Mouse (Mus musculus): ENCODE measurements around the gene Zfp281.

Gene Zfp281

DNA sequence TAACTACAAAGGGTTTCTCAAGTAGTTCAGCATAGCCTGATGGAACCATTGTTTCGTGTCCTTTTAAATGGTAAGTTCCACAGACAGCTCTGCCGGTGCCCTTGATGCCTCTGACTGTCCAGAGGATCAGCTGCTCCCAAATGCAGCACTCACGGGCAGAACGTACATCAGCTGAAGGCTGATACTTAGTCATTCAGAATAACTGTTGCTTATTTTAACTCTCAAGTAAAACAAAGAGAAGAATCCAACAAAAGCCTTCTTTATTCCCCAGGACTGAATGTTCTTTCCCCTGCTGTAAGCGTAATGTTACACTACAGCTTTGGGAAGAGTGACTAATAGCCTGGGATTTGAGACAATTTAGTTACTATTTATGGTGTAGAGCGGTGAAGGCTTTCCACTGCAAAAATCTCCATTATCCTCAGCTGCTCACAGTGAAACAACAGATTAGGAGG, 11.4 kb upstream of the Zfp281 start:
- DNase-seq (ENCODE audit: low read depth) = no peak

DNA sequence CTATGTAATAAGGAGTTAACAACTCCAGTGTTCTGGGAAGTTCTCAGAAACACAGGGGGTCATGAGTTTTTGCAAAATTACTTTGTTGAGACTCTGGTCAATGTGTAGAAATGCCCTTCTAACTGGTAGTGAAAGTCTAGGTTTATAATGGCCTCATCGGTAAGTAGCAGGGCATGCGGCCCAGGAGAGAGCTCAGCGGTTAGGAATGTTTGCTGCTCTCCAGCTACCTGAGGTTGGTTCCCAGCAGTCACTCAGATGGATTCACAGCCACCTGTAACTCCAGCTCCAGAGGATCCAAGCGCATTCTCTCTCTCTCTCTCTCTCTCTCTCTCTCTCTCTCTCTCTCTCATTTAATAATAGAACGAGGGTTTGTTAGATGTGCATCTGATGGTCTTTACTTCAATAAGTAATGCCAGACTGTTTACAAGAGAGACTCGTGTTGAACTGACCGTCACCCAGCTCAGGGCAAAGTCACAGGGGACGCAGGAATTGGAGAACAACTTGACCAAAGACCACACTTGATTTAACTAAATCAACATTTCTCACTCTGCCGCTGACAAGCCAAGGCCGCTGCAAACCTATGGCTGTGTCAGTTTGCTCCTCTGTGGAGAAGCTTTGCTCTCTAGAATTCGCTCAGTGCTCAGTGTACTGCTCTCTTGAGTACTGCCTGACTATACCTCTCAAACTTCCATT, 9.8 kb upstream of the Zfp281 start:
- DNase-seq (ENCODE audit: low read depth) = no peak

DNA sequence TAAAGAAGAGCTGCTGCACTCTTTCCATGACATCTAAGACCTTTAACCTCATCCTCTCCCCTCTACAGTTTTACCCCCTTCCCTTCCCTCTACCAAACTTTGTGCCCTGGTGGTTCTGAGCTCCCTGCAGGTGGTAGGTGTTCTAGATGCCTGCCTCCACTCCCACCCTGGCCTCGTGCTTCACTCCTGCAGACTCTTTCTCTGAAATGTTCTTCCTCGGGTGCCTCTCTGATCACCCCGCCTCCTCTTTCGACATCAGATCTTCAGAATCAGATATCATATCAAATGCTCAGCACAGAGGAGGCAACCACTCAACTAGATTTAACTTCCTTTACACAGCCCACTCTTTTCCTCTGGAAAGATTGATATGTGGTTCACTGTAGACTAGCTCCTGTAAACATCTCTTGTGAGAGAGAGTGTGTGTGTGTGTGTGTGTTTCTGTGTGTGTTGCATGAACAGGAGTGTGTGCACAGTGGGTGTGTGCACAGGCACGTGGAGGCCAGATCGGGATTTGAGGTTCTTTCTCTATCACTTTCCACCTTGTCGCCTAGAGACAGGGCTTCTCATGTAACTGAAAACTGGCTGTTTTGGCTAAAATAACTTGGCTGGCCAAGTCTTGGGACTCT, 7.4 kb upstream of the Zfp281 start:
- DNase-seq (ENCODE audit: low read depth) = no peak

DNA sequence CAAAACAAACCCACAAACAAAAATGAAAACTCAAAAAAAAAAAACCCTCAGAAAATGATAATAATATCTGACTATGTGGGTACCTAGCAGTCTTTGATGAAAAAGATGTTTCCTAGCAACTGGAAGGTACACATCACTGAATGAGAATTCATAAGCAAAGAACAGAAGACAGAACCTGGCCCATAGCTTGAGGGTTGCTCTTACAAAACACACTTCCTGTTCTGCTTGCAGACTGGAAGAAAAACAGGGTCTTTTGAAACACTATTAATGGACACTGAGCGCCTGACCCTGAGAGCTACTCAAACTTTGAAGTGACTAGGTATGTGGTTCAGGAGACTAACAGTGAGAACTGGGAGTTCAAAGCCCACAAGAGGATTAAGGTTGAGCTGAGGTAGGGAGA, 6.1 kb upstream of the Zfp281 start:
- no peak for DNase-seq (ENCODE audit: low read depth)

DNA sequence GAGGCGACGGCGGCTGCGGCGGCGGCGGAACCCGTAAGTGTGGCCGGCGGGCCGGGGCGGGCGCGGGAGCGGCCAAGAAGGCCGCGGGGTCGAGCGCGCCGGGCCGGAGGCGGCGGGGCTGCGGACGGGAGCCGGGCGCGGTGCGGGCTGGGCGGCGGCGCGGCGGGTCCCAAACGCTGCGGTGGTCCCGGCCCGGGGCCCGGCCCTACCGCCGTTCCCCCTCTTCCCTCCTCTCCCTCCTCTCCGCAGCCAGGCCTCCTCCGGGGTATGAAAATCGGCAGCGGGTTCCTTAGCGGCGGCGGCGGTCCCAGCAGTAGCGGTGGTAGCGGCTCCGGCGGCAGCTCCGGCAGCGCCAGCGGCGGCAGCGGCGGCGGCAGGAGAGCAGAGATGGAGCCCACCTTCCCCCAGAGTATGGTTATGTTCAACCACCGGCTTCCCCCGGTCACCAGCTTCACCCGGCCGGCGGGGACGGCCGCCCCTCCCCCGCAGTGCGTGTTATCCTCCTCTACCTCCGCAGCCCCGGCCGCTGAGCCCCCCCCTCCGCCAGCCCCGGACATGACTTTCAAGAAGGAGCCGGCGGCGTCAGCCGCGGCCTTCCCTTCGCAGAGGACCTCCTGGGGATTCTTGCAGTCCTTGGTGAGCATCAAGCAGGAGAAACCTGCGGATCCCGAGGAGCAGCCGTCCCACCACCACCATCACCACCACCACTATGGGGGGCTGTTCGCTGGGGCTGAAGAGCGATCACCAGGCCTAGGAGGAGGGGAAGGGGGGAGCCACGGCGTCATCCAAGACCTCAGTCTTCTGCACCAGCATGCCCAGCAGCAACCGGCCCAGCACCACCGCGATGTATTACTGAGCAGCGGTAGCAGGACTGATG, 556 bp downstream of the Zfp281 start:
- no peak for DNase-seq (ENCODE audit: low read depth)

DNA sequence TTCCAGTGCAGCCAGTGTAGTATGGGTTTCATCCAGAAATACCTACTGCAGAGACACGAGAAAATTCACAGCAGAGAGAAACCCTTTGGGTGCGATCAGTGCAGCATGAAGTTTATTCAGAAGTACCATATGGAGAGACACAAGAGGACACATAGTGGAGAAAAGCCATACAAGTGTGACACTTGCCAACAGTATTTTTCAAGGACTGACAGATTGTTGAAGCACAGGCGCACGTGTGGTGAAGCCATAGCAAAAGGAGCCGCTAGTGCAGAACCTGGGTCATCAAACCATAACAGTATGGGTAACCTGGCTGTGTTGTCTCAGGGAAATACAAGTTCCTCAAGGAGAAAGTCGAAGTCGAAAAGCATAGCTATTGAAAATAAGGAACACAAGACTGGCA, 1.4 kb downstream of the Zfp281 start:
- no peak for DNase-seq (ENCODE audit: low read depth)

DNA sequence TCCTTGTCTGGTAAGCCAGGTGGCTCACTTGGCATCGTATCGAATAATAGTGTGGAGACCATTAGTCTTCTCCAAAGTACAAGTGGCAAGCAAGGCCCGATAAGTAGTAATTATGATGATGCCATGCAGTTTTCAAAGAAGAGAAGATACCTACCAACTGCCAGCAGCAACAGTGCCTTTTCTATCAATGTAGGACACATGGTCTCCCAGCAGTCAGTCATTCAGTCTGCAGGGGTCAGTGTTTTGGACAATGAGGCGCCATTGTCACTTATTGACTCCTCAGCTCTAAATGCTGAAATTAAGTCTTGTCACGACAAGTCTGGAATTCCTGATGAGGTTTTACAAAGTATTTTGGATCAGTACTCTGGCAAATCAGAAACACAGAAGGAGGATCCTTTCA, 2.1 kb downstream of the Zfp281 start:
- DNase-seq (ENCODE audit: low read depth) = no peak

DNA sequence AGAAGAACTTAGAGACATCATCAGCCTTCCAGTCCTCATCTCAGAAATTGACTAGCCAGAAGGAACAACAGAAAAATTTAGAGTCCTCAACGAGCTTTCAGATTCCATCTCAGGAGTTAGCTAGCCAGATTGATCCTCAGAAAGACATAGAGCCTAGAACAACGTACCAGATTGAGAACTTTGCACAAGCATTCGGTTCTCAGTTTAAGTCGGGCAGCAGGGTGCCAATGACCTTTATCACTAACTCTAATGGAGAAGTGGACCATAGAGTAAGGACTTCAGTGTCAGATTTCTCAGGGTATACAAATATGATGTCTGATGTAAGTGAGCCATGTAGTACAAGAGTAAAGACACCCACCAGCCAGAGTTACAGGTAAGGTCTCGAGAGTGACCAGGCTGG, 2.9 kb downstream of the Zfp281 start:
- no peak for DNase-seq (ENCODE audit: low read depth)

DNA sequence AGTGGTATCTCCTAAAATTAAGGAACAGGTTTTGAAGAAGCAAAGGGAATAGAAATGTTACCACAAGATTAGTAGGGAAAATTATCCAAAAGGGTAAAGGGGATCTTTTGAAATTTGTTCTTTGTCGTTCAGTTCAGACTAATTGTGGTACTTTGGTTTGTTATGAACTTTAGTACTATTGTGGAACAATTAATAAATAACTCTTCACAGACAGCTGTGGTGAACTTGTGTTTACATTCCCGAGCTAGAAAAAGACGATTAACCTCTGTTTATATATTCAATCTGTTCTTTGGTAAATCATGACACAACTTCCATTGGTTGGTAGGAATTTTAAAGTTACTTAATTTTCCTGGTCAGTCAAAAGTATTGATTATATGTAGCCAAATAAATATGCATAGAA, 8.2 kb downstream of the Zfp281 start:
- no peak for DNase-seq (ENCODE audit: low read depth)

DNA sequence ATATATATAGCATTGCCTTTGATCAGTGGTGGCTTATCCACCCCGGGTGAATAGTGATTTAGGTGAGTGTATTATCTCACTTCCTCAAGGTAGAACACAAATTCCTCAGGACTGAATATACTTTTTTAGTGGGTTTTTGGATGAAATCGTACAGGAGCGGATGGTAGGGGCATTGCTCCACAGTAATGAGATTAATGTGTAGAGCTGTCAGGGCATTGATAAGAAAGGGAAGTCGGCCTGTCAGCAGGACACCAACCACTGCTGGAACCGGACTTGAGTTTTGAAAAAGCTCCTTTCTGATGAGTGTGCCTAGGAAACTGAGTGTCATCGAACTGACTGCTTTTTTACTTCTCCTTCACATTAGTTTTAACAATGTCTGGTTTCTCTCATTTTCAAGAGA, 10.9 kb downstream of the Zfp281 start:
- DNase-seq (ENCODE audit: low read depth) = no peak

DNA sequence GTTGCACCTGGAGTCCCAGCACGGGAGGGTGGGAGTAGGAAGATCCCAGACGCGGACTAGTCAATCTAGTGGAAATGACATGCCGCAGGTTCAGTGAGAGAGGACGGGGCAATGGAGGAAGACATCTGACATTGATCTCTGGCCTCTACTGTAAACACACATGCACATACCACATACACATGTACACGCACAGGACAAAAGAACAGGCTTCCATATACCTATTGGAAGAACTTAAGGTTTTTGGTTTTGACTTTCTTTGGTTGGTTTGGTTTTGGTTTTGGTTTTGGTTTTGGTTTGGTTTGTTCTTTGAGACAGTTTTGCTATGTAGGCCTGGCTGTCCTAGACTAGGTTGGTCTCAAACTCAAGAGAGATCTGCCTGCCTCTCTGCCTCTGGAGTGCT, 12.2 kb downstream of the Zfp281 start:
- DNase-seq (ENCODE audit: low read depth) = no peak

DNA sequence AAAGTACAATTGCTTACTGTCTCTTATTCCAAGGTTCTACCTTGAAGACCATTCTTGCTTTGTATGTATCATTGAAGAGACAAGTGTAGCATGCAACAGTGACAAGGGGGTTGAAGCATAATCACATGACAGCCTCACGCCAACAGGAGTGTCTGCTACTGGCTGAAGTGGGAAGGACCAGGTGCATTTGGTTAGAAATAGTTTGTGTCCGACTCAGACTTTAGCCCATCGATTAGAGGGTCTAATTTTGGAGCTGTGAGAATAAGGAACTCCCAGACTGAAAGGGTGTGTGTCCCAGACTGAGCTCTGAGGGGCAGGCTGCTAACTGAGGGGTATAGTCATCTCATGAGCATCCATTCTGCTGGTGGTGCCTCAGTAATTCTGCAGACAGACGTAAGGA, 13.0 kb downstream of the Zfp281 start:
- no peak for DNase-seq (ENCODE audit: low read depth)

DNA sequence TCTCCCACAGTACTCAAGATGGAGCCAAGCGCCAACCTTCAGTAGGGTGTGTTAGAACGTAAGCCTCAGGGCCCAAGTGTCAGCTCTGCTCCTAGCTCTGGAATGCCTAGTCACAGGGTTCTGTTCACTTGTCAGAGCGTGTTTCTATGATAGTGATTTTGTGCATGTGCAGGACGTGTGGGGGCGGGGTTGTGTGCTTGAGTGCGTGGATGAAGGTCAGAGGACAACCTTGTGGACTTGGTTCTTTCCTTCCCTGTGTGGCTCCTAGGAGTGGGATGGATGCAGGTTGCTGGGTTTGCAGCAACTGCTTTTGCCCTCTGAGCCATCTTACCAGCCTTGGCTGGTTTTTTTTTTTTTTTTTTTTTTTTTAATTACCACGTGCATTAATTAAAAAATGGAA, 13.5 kb downstream of the Zfp281 start:
- DNase-seq (ENCODE audit: low read depth) = no peak

DNA sequence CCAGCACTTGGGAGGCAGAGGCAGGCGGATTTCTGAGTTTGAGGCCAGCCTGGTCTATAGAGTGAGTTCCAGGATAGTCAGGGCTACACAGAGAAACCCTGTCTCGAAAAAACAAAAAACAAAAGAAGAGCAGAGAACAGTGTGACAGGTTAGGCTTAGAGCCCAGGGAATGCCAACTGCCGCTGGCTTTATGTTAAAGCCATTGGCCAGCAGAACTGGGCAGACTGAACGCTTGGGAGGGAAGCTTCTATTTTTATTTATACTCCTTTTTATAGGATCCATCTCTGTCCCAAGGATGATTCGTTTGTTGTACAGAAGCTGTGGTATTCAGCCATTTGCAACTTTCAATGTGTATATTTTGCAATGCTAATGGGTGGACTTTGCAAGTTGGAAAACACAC, 14.0 kb downstream of the Zfp281 start:
- no peak for DNase-seq (ENCODE audit: low read depth)

DNA sequence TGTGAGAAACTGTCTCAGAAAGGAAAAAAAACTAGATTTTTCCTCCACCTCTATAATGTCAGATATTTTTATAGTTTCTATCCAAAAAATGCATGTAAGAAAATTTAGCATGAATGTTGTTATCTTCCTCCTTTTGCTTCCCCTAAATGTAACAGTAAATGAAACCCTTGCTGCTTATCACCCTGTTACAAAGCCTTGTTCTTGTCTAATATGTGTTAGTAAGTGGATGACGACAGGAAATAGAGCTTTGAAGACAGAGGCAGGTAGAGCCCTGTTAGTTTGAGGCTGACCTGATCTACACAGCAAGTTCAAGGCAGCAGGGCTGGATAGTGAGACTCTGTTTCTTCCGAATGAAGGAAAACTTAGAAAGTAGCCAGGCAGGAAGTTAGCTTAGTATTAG, 14.5 kb downstream of the Zfp281 start:
- DNase-seq (ENCODE audit: low read depth) = no peak

DNA sequence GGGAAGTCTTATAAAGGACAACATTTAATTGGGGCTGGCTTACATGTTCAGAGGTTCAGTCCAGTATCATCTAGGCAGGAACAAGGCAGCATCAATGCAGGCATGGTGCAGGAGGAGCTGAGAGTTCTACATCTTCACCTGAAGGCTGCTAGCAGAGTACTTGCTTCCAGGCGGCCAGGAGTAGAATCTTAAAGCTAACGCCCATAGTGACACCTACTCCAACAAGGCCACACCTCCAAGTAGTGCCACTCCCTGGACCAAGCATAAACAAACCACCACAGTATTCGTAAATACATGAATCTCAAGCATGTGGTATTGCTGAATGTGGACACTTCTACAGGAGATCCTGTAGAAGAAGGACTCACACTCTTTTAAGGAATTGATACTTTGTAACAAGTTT, 18.0 kb downstream of the Zfp281 start:
- no peak for DNase-seq (ENCODE audit: low read depth)

DNA sequence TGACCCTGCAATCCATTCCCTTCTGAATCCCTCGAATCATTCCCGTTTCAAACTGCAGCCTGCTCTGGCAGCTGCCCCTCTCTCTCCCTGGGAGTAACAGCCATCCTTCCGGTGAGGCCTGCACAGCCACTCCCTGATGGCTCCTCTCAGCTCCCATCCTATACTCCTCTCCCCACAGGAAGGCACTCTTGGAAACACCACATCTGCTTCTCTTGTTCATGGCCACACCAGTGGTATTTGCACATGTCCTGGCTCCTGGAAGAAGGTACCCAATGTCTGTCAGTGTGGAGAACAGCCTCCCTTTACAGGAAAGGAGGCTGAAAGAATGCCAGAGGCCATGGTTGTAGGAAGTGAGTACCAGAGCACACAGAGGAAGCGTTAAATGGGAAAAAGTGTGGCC, 19.8 kb downstream of the Zfp281 start:
- no peak for DNase-seq (ENCODE audit: low read depth)

DNA sequence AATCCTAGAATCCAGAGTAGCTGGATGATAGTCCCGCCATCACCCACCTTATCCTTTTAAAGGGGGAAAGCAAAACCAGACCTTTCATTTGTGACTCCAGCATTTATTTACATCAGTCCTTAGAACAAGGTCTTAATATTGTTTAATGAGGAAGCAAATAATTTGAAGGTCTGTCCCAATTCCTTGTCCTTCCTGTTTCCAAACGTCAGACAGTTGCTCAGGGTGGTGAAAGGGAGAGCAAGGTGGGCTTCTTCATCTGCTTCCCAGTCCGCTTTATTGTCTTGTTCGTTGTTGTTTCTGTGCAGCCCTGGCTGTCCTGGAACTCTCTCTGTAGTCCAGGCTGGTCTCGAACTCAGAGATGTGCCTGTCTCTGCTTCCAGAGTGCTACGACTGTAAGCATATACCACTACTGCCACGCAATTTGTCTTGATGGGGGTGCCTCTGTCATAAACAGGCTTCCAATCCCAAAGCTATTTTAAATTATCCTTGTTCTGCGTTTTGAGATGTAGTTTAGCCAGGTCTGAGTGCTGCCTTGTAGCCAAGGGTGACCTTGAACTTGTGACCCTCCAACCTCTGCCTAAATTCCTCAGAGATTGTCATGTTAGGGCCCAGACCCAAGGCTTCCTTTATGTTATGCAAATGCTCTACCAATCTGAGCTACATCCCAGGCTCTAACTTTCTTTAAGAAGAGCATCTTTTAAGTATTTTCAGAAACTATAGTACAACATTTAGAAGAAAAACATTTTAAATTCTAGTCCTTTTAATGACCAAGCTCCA, 21.3 kb downstream of the Zfp281 start:
- no peak for DNase-seq (ENCODE audit: low read depth)

DNA sequence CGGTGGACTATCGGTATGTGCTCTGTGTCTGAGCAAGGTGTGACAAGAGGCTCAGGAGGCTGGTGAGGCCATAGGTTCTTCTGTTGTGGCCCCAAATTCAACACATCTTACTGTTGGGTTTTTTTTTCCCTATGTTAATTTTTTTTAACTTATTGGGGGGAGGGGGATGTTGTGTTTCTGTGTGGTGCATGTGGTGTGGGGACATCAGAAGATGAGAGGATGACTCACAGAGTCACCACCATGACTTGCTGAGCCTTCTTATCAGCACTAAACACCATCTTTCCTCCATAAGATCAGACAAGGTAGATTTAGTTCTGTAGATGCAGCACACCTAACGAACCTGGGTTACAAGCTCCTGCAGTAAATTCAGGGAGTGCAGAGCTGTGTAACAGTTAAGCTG, 27.4 kb downstream of the Zfp281 start:
- no peak for DNase-seq (ENCODE audit: low read depth)

DNA sequence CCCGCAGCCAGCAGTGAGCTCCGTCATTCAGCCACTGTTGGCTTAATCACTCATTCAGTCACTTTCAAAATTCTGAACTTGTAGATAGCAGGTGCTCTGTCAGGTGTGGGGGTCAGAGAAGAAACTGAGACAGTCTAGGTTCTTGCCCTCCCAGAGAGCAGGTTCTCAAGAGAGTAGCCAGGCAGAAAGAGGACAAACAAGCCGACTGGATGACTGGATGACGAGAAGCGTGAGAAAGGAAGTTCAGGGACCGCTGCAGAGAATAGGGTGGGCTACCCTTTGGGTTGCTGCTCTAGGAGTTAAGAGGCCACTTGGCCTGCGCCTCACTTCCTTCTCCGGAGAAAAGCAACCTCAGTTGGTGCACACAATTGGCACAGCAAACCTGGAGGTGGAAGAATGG, 28.8 kb downstream of the Zfp281 start:
- DNase-seq (ENCODE audit: low read depth) = no peak

DNA sequence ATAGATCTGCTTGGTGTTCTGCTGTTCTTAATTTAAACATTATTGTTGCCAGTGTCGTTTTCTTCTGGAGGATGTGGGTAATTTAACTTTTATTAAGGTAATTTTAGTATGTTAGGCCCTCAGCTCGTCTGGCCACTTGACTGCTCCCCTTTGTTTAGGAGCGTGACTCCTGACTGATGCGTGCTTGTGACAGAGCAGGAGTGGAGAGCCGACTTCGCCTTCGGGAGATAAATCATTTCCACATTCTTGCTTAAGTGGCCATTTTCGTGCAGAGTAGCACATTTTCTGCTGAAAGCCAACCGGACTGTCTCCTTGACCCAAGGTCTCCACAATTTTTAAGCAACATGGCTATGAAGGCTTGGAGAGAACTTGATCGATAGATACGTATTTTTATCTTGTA, 29.7 kb downstream of the Zfp281 start:
- DNase-seq (ENCODE audit: low read depth) = no peak

DNA sequence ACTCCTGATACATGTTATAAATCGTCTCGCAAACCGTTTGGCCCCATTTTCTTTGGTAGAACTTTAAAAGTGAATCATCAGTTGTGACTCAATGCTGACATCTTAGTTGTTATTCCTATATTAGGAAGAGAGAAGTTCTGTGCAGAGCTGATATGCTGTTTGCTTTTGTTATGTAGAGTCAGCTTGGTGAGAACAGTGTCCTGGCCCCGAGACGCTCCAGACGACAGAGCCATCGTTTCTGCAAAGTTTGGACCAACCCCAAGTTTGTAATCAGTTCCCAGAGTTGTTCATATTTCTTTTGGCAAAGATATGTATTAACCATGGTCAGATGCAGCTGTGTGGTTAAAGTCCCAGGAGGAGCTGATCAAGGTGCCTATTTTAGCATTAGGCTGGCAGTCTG, 31.9 kb downstream of the Zfp281 start:
- DNase-seq (ENCODE audit: low read depth) = no peak

All from c-Kit-positive CD71-negative TER-119-negative erythroid progenitor cells, embryonic 14.5 days (primary cell).